Mouse (Mus musculus): ENCODE data around the gene Olfr1094.

DNA sequence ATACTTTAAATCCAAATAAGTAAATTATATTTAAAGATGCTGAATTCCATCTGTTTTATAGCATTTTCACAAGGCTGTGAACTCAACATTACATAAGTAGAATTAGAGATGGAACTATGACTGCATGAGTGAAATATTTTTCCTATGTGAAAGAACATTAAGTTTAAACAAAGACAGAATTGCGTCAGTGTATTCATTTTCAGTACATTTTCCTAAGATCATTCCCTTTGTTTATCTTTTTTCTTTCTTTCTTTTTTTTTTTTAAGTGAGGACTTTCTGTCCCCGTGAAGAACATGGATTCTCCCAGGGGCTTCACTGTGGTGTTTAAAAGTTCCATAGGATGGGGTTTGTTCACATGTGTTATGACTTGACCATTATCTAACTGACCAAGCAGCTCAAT is 42.3 kb upstream of the Olfr1094 start, which contains the start of gene Olfr1093:
- TF ChIP-seq CTCF (IDR thresholded peaks at IDR 0.05; ENCODE audit: low read depth) (no peak), EP300 (IDR thresholded peaks at IDR 0.05; ENCODE audit: low read depth) (no peak)
